Mouse (Mus musculus) liver, adult 2 months (tissue): Measurements from ENCODE around the gene Fbxw9. TPM values are rescaled to one million over a fixed set of nuclear protein-coding genes. Genes with fewer than 3 reads are reported as not detected.

Experiments
- DNase-seq: peaks from one replicate; pipeline ENCODE4 v3.0.0-alpha.2; 2011; ENCODE audit warnings: low read depth, low spot score; ENCODE audit errors: extremely low read depth
- H3K27ac ChIP-seq: fragments of 200-500 bp; replicated peaks from 2 replicates; pipeline ENCODE4 v1.5.1; 2012; ENCODE audit warnings: low read depth, mild to moderate bottlenecking, control low read depth, inconsistent platforms, low read length; ENCODE audit not compliant: insufficient read depth
- H3K27me3 ChIP-seq: fragments of 200-500 bp; 2 replicates; pipeline ENCODE4 v1.6.1; 2012; ENCODE audit warnings: mild to moderate bottlenecking, moderate library complexity, low read length, inconsistent platforms; ENCODE audit not compliant: control insufficient read depth, insufficient read depth
- H3K36me3 ChIP-seq: fragments of 200-500 bp; 2 replicates; pipeline ENCODE4 v1.6.1; 2012; ENCODE audit warnings: low read length, inconsistent platforms; ENCODE audit not compliant: control insufficient read depth, insufficient read depth
- H3K4me1 ChIP-seq: fragments of 200-500 bp; 2 replicates; pipeline ENCODE4 v1.6.1; 2011; ENCODE audit warnings: low read length; ENCODE audit not compliant: control insufficient read depth, insufficient read depth
- H3K4me3 ChIP-seq: fragments of 200-500 bp; 2 replicates; pipeline ENCODE4 v1.5.1; 2011; ENCODE audit warnings: low read depth, mild to moderate bottlenecking, control low read depth, low read length, moderate library complexity; ENCODE audit not compliant: insufficient read depth
- H3K79me2 ChIP-seq: fragments of 200-500 bp; 2 replicates; pipeline ENCODE4 v1.6.1; 2012; ENCODE audit warnings: inconsistent platforms, mild to moderate bottlenecking, low read length, moderate library complexity; ENCODE audit not compliant: control insufficient read depth, insufficient read depth
- H3K9ac ChIP-seq: fragments of 200-500 bp; 2 replicates; pipeline ENCODE4 v1.6.1; 2012; ENCODE audit warnings: low read depth, mild to moderate bottlenecking, control low read depth, inconsistent platforms, low read length
- CTCF ChIP-seq: fragments of 200-500 bp; IDR thresholded peaks from 2 replicates; pipeline ENCODE4 v1.5.1; 2011; ENCODE audit warnings: low read depth, low read length, control low read depth
- POLR2A ChIP-seq: fragments of 200-500 bp; IDR thresholded peaks from 2 replicates; pipeline ENCODE4 v1.6.1; 2011; ENCODE audit warnings: low read length, control low read depth; ENCODE audit not compliant: insufficient read depth; ENCODE audit errors: extremely low read depth
- WGBS: fragments of 180-500 bp; shearing (Covaris S2); methylation state at CpG from one replicate; pipeline ENCODE4 v1.1.7; 2018; 5-methylcytosine and 5-hydroxymethylcytosine counted together
- polyA plus RNA-seq: library from polyadenylated mRNA; depleted of rRNA; stranded (reverse); fragments of >200 nt; gene quantifications from 2 replicates; pipeline ENCODE4 v1.2.3, GENCODE M21; 2012; rRNA removed
- total RNA-seq: library from RNA; depleted of rRNA; stranded (reverse); fragments of >200 nt; gene quantifications from 2 replicates; pipeline ENCODE4 v1.2.3, GENCODE M21; 2014; rRNA removed

Gene Fbxw9
- total and polyA plus RNA-seq, 2 experiments = 19.9 to 75.4 TPM

DNA sequence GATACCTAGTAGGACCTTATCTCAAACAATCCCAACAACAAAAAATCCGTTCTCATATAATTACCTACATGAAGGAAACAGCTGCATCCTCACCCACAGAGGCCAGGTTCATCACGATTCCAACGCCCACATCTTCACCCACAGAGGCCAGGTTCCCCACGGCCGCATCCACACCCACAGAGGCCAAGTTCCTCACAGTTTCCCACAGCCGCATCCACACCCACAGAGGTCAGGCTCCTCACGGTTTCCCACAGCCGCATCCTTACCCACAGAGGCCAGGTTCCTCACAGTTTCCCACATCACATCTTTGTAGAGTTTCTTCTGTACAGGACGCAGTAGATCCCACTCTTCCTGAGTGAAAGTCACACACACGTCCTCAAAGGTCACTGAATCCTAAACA lies 53.4 kb downstream of the Fbxw9 start:
- 98% methylated on average over 10 of the region's 10 CpGs for WGBS
- Histone ChIP-seq H3K9ac (no peak overlapping the region), H3K27ac (no peak overlapping the region), H3K79me2 (peaks cover 2% of the 10 kb centered on the region; the same call in 1 of the 2 replicates), H3K4me3 (no peak overlapping the region), H3K27me3 (no peaks in the 10 kb centered on the region), H3K4me1 (no peaks in the 10 kb centered on the region; the same call in none of the 2 replicates), H3K36me3 (peaks cover 32% of the 10 kb centered on the region)
- TF ChIP-seq CTCF (no peak), POLR2A (no peak)
- no peak for DNase-seq

- Histone ChIP-seq H3K4me3 (no peak overlapping the region), H3K27me3 (no peaks in the 10 kb centered on the region), H3K36me3 (peaks cover 20% of the 10 kb centered on the region), H3K4me1 (no peaks in the 10 kb centered on the region; the same call in none of the 2 replicates), H3K9ac (no peak overlapping the region), H3K27ac (no peak overlapping the region), H3K79me2 (peaks cover 3% of the 10 kb centered on the region; the same call in 1 of the 2 replicates)
- 90% methylated on average over 4 of the region's 4 CpGs for WGBS
- no peak for DNase-seq
- TF ChIP-seq POLR2A = no peak
Observed at GRCm38 (mm10) chr8:85115501-85115900, 55.6 kb downstream of the Fbxw9 start.

Other genes starting within 250 kb of the Fbxw9 start
- gene Dand5, start 237.2 kb upstream of the Fbxw9 start, total RNA-seq = 0.94 and 1.8 TPM in 2 replicates
- gene Dand5, start 237.2 kb upstream of the Fbxw9 start, polyA plus RNA-seq = 2.0 and 2.6 TPM in 2 replicates
- 26.7 and 28.1 TPM in 2 replicates for gene Gadd45gip1, start 228.5 kb upstream of the Fbxw9 start, total RNA-seq
- gene Gadd45gip1, start 228.5 kb upstream of the Fbxw9 start, polyA plus RNA-seq = 29.8 and 34.2 TPM in 2 replicates
- gene Rad23a, start 219.4 kb upstream of the Fbxw9 start, total RNA-seq = 28.2 and 40.7 TPM in 2 replicates
- gene Rad23a, start 219.4 kb upstream of the Fbxw9 start, polyA plus RNA-seq = 52.0 and 68.4 TPM in 2 replicates
- 411 and 458 TPM in 2 replicates for gene Calr, start 213.1 kb upstream of the Fbxw9 start, total RNA-seq
- 308 and 349 TPM in 2 replicates for gene Calr, start 213.1 kb upstream of the Fbxw9 start, polyA plus RNA-seq
- gene Farsa, start 203.1 kb upstream of the Fbxw9 start, total RNA-seq = 11.0 and 13.6 TPM in 2 replicates
- 24.1 and 32.4 TPM in 2 replicates for gene Farsa, start 203.1 kb upstream of the Fbxw9 start, polyA plus RNA-seq
- gene Syce2, start 187.9 kb upstream of the Fbxw9 start, total RNA-seq = 1.1 and 1.6 TPM in 2 replicates
- 0.92 and 1.0 TPM in 2 replicates for gene Syce2, start 187.9 kb upstream of the Fbxw9 start, polyA plus RNA-seq
- gene Gcdh, start 166.1 kb upstream of the Fbxw9 start, total RNA-seq = 461 and 560 TPM in 2 replicates
- gene Gcdh, start 166.1 kb upstream of the Fbxw9 start, polyA plus RNA-seq = 1,882 and 2,081 TPM in 2 replicates
- gene Klf1, start 158.1 kb upstream of the Fbxw9 start, total RNA-seq = 4.8 and 5.8 TPM in 2 replicates
- 5.2 and 6.6 TPM in 2 replicates for gene Klf1, start 158.1 kb upstream of the Fbxw9 start, polyA plus RNA-seq
- gene Dnase2a, start 151.5 kb upstream of the Fbxw9 start, total RNA-seq = 13.0 and 16.1 TPM in 2 replicates
- 16.1 and 20.0 TPM in 2 replicates for gene Dnase2a, start 151.5 kb upstream of the Fbxw9 start, polyA plus RNA-seq
- 0.09 and 0.13 TPM in 2 replicates for gene Mast1, start 122.7 kb upstream of the Fbxw9 start, total RNA-seq
- gene Mast1, start 122.7 kb upstream of the Fbxw9 start, polyA plus RNA-seq = 0.25 and 0.43 TPM in 2 replicates
- gene Rtbdn, start 113.1 kb upstream of the Fbxw9 start, total RNA-seq = not detected in 2 replicates
- gene Rtbdn, start 113.1 kb upstream of the Fbxw9 start, polyA plus RNA-seq = not detected in 2 replicates
- gene Gm49661, start 90.6 kb upstream of the Fbxw9 start, total RNA-seq = not detected in 2 replicates
- gene Gm49661, start 90.6 kb upstream of the Fbxw9 start, polyA plus RNA-seq = 1.0 TPM in 1 of 2 replicates, not detected in the other
- gene Prdx2, start 90.5 kb upstream of the Fbxw9 start, total RNA-seq = 135 and 157 TPM in 2 replicates
- 110 and 142 TPM in 2 replicates for gene Prdx2, start 90.5 kb upstream of the Fbxw9 start, polyA plus RNA-seq
- gene Rnaseh2a, start 90.3 kb upstream of the Fbxw9 start, total RNA-seq = 17.1 and 24.5 TPM in 2 replicates
- gene Rnaseh2a, start 90.3 kb upstream of the Fbxw9 start, polyA plus RNA-seq = 25.6 and 28.3 TPM in 2 replicates
- 29.5 and 45.6 TPM in 2 replicates for gene Junb, start 81.3 kb upstream of the Fbxw9 start, total RNA-seq
- gene Junb, start 81.3 kb upstream of the Fbxw9 start, polyA plus RNA-seq = 12.3 and 17.9 TPM in 2 replicates
- 12.4 and 14.2 TPM in 2 replicates for gene Hook2, start 69.5 kb upstream of the Fbxw9 start, total RNA-seq
- 9.6 and 12.5 TPM in 2 replicates for gene Hook2, start 69.5 kb upstream of the Fbxw9 start, polyA plus RNA-seq
- gene Best2, start 45.5 kb upstream of the Fbxw9 start, total RNA-seq = not detected in 2 replicates
- 0.06 TPM in 1 of 2 replicates, not detected in the other for gene Best2, start 45.5 kb upstream of the Fbxw9 start, polyA plus RNA-seq
- gene Asna1, start 34.8 kb upstream of the Fbxw9 start, total RNA-seq = 30.3 and 33.8 TPM in 2 replicates
- gene Asna1, start 34.8 kb upstream of the Fbxw9 start, polyA plus RNA-seq = 60.0 and 71.6 TPM in 2 replicates
- gene Trir, start 33.2 kb upstream of the Fbxw9 start, total RNA-seq = 83.2 and 94.1 TPM in 2 replicates
- gene Trir, start 33.2 kb upstream of the Fbxw9 start, polyA plus RNA-seq = 69.5 and 80.8 TPM in 2 replicates
- 15.4 and 23.3 TPM in 2 replicates for gene Tnpo2, start 23.1 kb upstream of the Fbxw9 start, total RNA-seq
- gene Tnpo2, start 23.1 kb upstream of the Fbxw9 start, polyA plus RNA-seq = 28.8 and 33.1 TPM in 2 replicates
- not detected in 2 replicates for gene Gm5741, start 7.9 kb downstream of the Fbxw9 start, total RNA-seq
- 0.70 TPM in 1 of 2 replicates, not detected in the other for gene Gm5741, start 7.9 kb downstream of the Fbxw9 start, polyA plus RNA-seq
- gene Dhps, start 11.7 kb downstream of the Fbxw9 start, total RNA-seq = 14.8 and 15.1 TPM in 2 replicates
- 14.4 and 20.6 TPM in 2 replicates for gene Dhps, start 11.7 kb downstream of the Fbxw9 start, polyA plus RNA-seq
- 26.3 and 33.0 TPM in 2 replicates for gene Wdr83os, start 20.7 kb downstream of the Fbxw9 start, total RNA-seq
- 111 and 126 TPM in 2 replicates for gene Wdr83os, start 20.7 kb downstream of the Fbxw9 start, polyA plus RNA-seq
- gene Wdr83, start 21.3 kb downstream of the Fbxw9 start, total RNA-seq = 12.2 and 15.5 TPM in 2 replicates
- gene Wdr83, start 21.3 kb downstream of the Fbxw9 start, polyA plus RNA-seq = 22.5 and 26.2 TPM in 2 replicates
- gene Man2b1, start 23.2 kb downstream of the Fbxw9 start, total RNA-seq = 57.2 and 70.4 TPM in 2 replicates
- gene Man2b1, start 23.2 kb downstream of the Fbxw9 start, polyA plus RNA-seq = 51.5 and 69.5 TPM in 2 replicates
- 2.7 and 2.8 TPM in 2 replicates for gene Zfp791, start 63.0 kb downstream of the Fbxw9 start, total RNA-seq
- gene Zfp791, start 63.0 kb downstream of the Fbxw9 start, polyA plus RNA-seq = 0.38 and 0.49 TPM in 2 replicates
- not detected in 2 replicates for gene Cks1brt, start 91.9 kb downstream of the Fbxw9 start, total RNA-seq
- not detected in 2 replicates for gene Cks1brt, start 91.9 kb downstream of the Fbxw9 start, polyA plus RNA-seq
- not detected in 2 replicates for gene Olfr371, start 165.9 kb downstream of the Fbxw9 start, total RNA-seq
- gene Olfr371, start 165.9 kb downstream of the Fbxw9 start, polyA plus RNA-seq = not detected in 2 replicates
- 7.5 and 7.6 TPM in 2 replicates for gene Orc6, start 239.6 kb downstream of the Fbxw9 start, total RNA-seq
- gene Orc6, start 239.6 kb downstream of the Fbxw9 start, polyA plus RNA-seq = 2.4 and 3.2 TPM in 2 replicates
- gene Vps35, start 239.7 kb downstream of the Fbxw9 start, total RNA-seq = 81.3 and 88.0 TPM in 2 replicates
- gene Vps35, start 239.7 kb downstream of the Fbxw9 start, polyA plus RNA-seq = 9.3 and 10.7 TPM in 2 replicates